Mouse (Mus musculus) thymus, adult 2 months (tissue): ENCODE data around the gene Acyp2.

Source experiments
- CTCF ChIP-seq: fragments of 200-500 bp; IDR thresholded peaks from 2 replicates; pipeline ENCODE4 v1.5.1; 2012; ENCODE audit warnings: mild to moderate bottlenecking, control low read depth, low read length, moderate library complexity, borderline replicate concordance; ENCODE audit not compliant: control insufficient read depth, poor library complexity, insufficient read depth; ENCODE audit errors: extremely low read depth
- POLR2A ChIP-seq: fragments of 200-500 bp; IDR thresholded peaks from 2 replicates; pipeline ENCODE4 v1.6.1; 2012; ENCODE audit warnings: mild to moderate bottlenecking, low read length, control low read depth, moderate library complexity; ENCODE audit not compliant: control insufficient read depth, poor library complexity, insufficient read depth; ENCODE audit errors: extremely low read depth

GRCm38 (mm10) chr11:30657069-30657468 lies 7.7 kb upstream of the Acyp2 start:
- TF ChIP-seq POLR2A (no peak), CTCF (no peak)
